Mouse (Mus musculus): ENCODE results near the gene Depdc5.
"Not testable (repeated sequence)": the region's sequence is repeated elsewhere in the genome, so short reads cannot be mapped to it uniquely, and the experiment has no call there.

The Depdc5 gene

GRCm38 (mm10) chr5:32914071-32914470 lies 50.6 kb downstream of the Depdc5 start:
- no peak for DNase-seq (ENCODE audit: low spot score)

GRCm38 (mm10) chr5:32919281-32919680 lies 55.8 kb downstream of the Depdc5 start:
- DNase-seq (ENCODE audit: low spot score) = not testable (repeated sequence)

GRCm38 (mm10) chr5:32922906-32923305 lies 59.4 kb downstream of the Depdc5 start:
- DNase-seq (ENCODE audit: low spot score) = no peak

- peak; percentile 26 for DNase-seq (ENCODE audit: low spot score)
Measured at GRCm38 (mm10) chr5:32930761-32931160, 67.3 kb downstream of the Depdc5 start.

GRCm38 (mm10) chr5:32934654-32935053 lies 71.2 kb downstream of the Depdc5 start:
- peak; percentile 54 for DNase-seq (ENCODE audit: low spot score)

- no peak for DNase-seq (ENCODE audit: low spot score)
Measured at GRCm38 (mm10) chr5:32940586-32940985, 77.1 kb downstream of the Depdc5 start.

- DNase-seq (ENCODE audit: low spot score) = no peak
Measured at GRCm38 (mm10) chr5:32941209-32941924, 77.9 kb downstream of the Depdc5 start.

- DNase-seq (ENCODE audit: low spot score) = no peak
Measured at GRCm38 (mm10) chr5:32950077-32950476, 86.6 kb downstream of the Depdc5 start.

- no peak for DNase-seq (ENCODE audit: low spot score)
Measured at GRCm38 (mm10) chr5:32950702-32951274, 87.3 kb downstream of the Depdc5 start.

- DNase-seq (ENCODE audit: low spot score) = no peak
Measured at GRCm38 (mm10) chr5:32955716-32956115, 92.2 kb downstream of the Depdc5 start.

GRCm38 (mm10) chr5:32961616-32962015 lies 98.1 kb downstream of the Depdc5 start:
- DNase-seq (ENCODE audit: low spot score) = no peak

- peak; percentile 63 for DNase-seq (ENCODE audit: low spot score)
Measured at GRCm38 (mm10) chr5:32962581-32962980, 99.1 kb downstream of the Depdc5 start.

GRCm38 (mm10) chr5:32976541-32976940 lies 113.0 kb downstream of the Depdc5 start:
- no peak for DNase-seq (ENCODE audit: low spot score)

- no peak for DNase-seq (ENCODE audit: low spot score)
Measured at GRCm38 (mm10) chr5:32977179-32977578, 113.7 kb downstream of the Depdc5 start.

GRCm38 (mm10) chr5:32985379-32985778 lies 121.9 kb downstream of the Depdc5 start:
- no peak for DNase-seq (ENCODE audit: low spot score)

GRCm38 (mm10) chr5:32987873-32988272 lies 124.4 kb downstream of the Depdc5 start:
- DNase-seq (ENCODE audit: low spot score) = no peak

- no peak for DNase-seq (ENCODE audit: low spot score)
Measured at GRCm38 (mm10) chr5:32989959-32990640, 126.6 kb downstream of the Depdc5 start.

- DNase-seq (ENCODE audit: low spot score) = no peak
Measured at GRCm38 (mm10) chr5:32991152-32991551, 127.7 kb downstream of the Depdc5 start.

GRCm38 (mm10) chr5:32994471-32994870 lies 131.0 kb downstream of the Depdc5 start:
- DNase-seq (ENCODE audit: low spot score) = no peak

- no peak for DNase-seq (ENCODE audit: low spot score)
Measured at GRCm38 (mm10) chr5:32995756-32996155, 132.3 kb downstream of the Depdc5 start.

- DNase-seq (ENCODE audit: low spot score) = no peak
Measured at GRCm38 (mm10) chr5:32996560-32996959, 133.1 kb downstream of the Depdc5 start.

GRCm38 (mm10) chr5:32997686-32998085 lies 134.2 kb downstream of the Depdc5 start:
- DNase-seq (ENCODE audit: low spot score) = no peak

- DNase-seq (ENCODE audit: low spot score) = no peak
Measured at GRCm38 (mm10) chr5:32998783-32999182, 135.3 kb downstream of the Depdc5 start.

All from adipocyte (in vitro differentiated cells).